Mouse (Mus musculus) G1E (cell line): ENCODE results near the gene Cuzd1. TPM values are rescaled to one million over a fixed set of nuclear protein-coding genes. Genes with fewer than 3 reads are reported as not detected.

Experiments used
- ATAC-seq: 2 replicates; pipeline ENCODE4 v1.8.0; 2016; ENCODE audit warnings: mild to moderate bottlenecking; ENCODE audit not compliant: insufficient number of reproducible peaks, poor library complexity, low FRiP score, severe bottlenecking; ENCODE audit errors: extremely low read depth
- DNase-seq: peaks from one replicate; pipeline ENCODE4 v3.0.0; 2012; ENCODE audit warnings: low spot score
- H3K27me3 ChIP-seq: 2 replicates; pipeline ENCODE4 v1.6.1; 2012; ENCODE audit warnings: mild to moderate bottlenecking, low read length, inconsistent platforms; ENCODE audit not compliant: insufficient read depth
- H3K36me3 ChIP-seq: replicated peaks from 2 replicates; pipeline ENCODE3; 2012; ENCODE audit warnings: mild to moderate bottlenecking, inconsistent platforms
- H3K4me1 ChIP-seq: 2 replicates; pipeline ENCODE4 v1.6.1; 2012; ENCODE audit warnings: low read depth, low read length, inconsistent platforms, mixed read lengths; ENCODE audit not compliant: insufficient read depth
- H3K4me3 ChIP-seq: 2 replicates; pipeline ENCODE4 v1.5.1; 2012; ENCODE audit warnings: low read depth, mild to moderate bottlenecking, inconsistent platforms, low read length, moderate library complexity, mixed read lengths
- H3K9me3 ChIP-seq: replicated peaks from 2 replicates; pipeline ENCODE4 v1.6.1; 2012; ENCODE audit warnings: inconsistent platforms
- CTCF ChIP-seq: IDR thresholded peaks from 2 replicates; pipeline ENCODE4 v1.5.1; 2012; ENCODE audit warnings: low read depth, low read length, inconsistent platforms, mixed read lengths
- GATA1 ChIP-seq: IDR thresholded peaks from 2 replicates; pipeline ENCODE4 v1.6.1; 2012; ENCODE audit warnings: borderline replicate concordance, low read length, inconsistent platforms, mixed read lengths
- GATA2 ChIP-seq: IDR thresholded peaks from 2 replicates; pipeline ENCODE4 v1.6.1; 2012; ENCODE audit warnings: low read depth, low read length, inconsistent platforms, borderline replicate concordance
- POLR2AphosphoS5 ChIP-seq: IDR thresholded peaks from 2 replicates; pipeline ENCODE4 v1.6.1; 2012; ENCODE audit warnings: low read depth, low read length, inconsistent platforms; ENCODE audit not compliant: insufficient replicate concordance
- TAL1 ChIP-seq: conservative IDR thresholded peaks from 2 replicates; pipeline ENCODE4 v1.6.1; 2012; ENCODE audit warnings: low read depth, low read length, inconsistent platforms, mixed read lengths
- polyA plus RNA-seq: library from polyadenylated mRNA; stranded (reverse); fragments of >175 nt; gene quantifications from 2 replicates; pipeline ENCODE4 v1.2.3, GENCODE M21; 2012
- total RNA-seq, 2 experiments: library from RNA; stranded (forward) in 1 of 2; stranded (reverse) in 1 of 2; fragments of 200-1000 nt in 1 of 2; fragments of >200 nt in 1 of 2; fragmentation: Nextera tagmentation in 1 of 2; gene quantifications; 2 replicates each; pipeline ENCODE4 v1.2.3; 2014 to 2017

Cuzd1 gene
- total and polyA plus RNA-seq, 3 experiments, result 0.11 TPM; not detected in 2

DNA sequence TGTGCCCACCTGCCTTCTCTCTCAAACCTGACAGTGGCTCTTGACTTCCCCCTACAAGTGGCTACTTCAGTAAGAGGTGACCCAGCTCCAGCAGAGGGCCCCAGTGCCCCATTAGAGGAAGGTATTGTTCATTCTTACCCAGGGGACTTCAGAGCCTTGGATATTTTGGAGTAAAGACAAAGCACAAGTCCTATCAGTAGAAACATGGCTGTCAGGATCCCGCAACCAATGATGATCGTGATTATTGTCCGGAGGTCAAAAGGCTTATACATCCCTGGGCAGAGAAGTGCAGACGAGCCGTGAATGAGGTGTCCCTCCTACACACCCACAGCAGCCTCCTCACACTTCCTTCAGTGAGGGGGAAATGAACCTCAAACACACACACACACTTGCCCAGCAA lies 5.0 kb upstream of the Cuzd1 start:
- Histone ChIP-seq H3K4me1 (no peaks in the 10 kb centered on the region), H3K36me3 (no peaks in the 10 kb centered on the region), H3K4me3 (no peak overlapping the region), H3K27me3 (no peaks in the 10 kb centered on the region), H3K9me3 (no peaks in the 10 kb centered on the region)
- TF ChIP-seq GATA1, result no peak
- no peak for TF ChIP-seq TAL1
- TF ChIP-seq GATA2, result no peak
- no peak for TF ChIP-seq CTCF
- no peak for TF ChIP-seq POLR2AphosphoS5
- DNase-seq (no peak), ATAC-seq (no peak)

DNA sequence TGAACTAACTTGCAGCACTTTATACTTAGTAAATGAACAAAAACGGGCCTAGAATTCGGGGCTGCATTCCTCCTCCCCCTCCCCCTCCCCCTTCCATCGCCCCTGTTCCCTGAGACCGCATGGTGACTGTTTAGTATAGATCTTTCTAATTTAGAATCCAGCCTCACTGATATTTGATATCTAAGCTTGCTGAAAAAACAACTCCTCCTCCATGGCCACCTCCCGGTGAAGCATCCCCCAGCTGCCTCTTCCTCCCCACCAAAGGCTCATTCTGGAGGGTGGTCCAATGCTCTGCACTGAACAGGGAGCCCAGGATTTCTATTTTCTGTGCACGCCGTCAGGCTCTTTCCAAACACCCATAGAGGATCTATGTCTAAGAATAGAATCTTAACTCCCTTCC lies 3.8 kb downstream of the Cuzd1 start:
- DNase-seq (no peak), ATAC-seq (no peak)
- Histone ChIP-seq H3K4me1 (no peaks in the 10 kb centered on the region), H3K27me3 (no peaks in the 10 kb centered on the region), H3K9me3 (no peaks in the 10 kb centered on the region), H3K4me3 (no peak overlapping the region), H3K36me3 (no peaks in the 10 kb centered on the region)
- TF ChIP-seq TAL1 (no peak), POLR2AphosphoS5 (no peak), GATA1 (no peak), GATA2 (no peak), CTCF (no peak)

- no peak for ATAC-seq
- Histone ChIP-seq H3K4me1 (no peaks in the 10 kb centered on the region), H3K9me3 (no peaks in the 10 kb centered on the region), H3K27me3 (no peaks in the 10 kb centered on the region), H3K36me3 (no peaks in the 10 kb centered on the region), H3K4me3 (no peak overlapping the region)
- no peak for DNase-seq
- TF ChIP-seq POLR2AphosphoS5 (no peak), GATA1 (no peak), TAL1 (no peak), CTCF (no peak), GATA2 (no peak)
These were observed 4.5 kb downstream of the Cuzd1 start for GRCm38 (mm10) chr7:131317587-131317986.

GRCm38 (mm10) chr7:131314493-131314892 lies 7.6 kb downstream of the Cuzd1 start:
- H3K4me3 ChIP-seq, result no peak overlapping the region
- H3K27me3 ChIP-seq, result no peaks in the 10 kb centered on the region
- H3K9me3 ChIP-seq, result no peaks in the 10 kb centered on the region
- no peaks in the 10 kb centered on the region for H3K4me1 ChIP-seq
- ATAC-seq (no peak), DNase-seq (no peak)
- no peaks in the 10 kb centered on the region for H3K36me3 ChIP-seq
- TF ChIP-seq POLR2AphosphoS5 (no peak), CTCF (no peak), TAL1 (no peak)

- H3K27me3 ChIP-seq, result no peaks in the 10 kb centered on the region
- no peak for ATAC-seq
- TF ChIP-seq TAL1 (no peak), GATA1 (no peak), CTCF (no peak), POLR2AphosphoS5 (no peak), GATA2 (no peak)
- no peaks in the 10 kb centered on the region for H3K4me1 ChIP-seq
- no peaks in the 10 kb centered on the region for H3K36me3 ChIP-seq
- H3K9me3 ChIP-seq, result peaks cover 12% of the 10 kb centered on the region
- DNase-seq, result no peak
- H3K4me3 ChIP-seq, result no peak overlapping the region
These were observed 15.4 kb downstream of the Cuzd1 start for GRCm38 (mm10) chr7:131306733-131307132.

DNA sequence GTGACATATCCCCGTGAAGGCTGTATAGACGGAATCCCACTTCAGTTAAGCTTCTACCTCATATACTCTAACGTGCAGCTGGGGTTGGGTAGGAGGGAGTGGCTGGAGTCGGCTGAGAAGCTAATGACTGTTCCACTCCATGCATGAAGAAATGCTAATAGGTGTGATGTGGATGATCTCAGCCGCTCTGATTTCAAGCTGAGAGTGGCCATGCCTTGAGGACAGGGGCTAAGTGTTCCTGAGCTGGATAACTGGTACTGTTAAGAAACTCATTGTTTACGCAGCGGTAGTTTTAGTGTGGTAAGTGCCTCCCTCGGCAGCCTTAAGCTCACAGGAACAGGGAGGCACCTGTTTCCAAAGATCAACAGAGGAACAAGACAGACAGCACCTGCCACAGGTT lies 18.8 kb downstream of the Cuzd1 start:
- ATAC-seq, result no peak

DNA sequence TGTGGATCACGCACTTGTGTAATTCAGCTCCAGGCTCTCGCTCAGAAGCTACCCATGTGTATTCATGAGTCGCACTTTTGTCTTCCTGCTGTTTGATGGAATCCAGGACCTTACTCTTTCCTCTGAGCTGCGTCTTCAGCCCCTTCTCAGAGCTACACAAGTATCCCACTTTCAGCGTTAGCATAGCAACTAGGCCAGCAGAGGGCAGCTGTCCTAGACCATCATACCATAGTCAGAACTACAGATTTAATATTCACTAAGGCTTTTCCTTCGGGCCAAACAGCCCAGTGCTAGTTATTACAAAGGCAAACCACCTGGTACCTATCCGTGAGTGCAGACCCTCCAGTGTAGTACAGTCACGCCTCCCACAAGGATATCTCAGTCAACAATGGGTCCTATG lies 24.9 kb downstream of the Cuzd1 start:
- DNase-seq, result no peak
- Histone ChIP-seq H3K9me3 (peaks cover 17% of the 10 kb centered on the region), H3K27me3 (no peaks in the 10 kb centered on the region), H3K4me3 (no peak overlapping the region), H3K36me3 (no peaks in the 10 kb centered on the region), H3K4me1 (no peaks in the 10 kb centered on the region)
- no peak for TF ChIP-seq CTCF
- no peak for TF ChIP-seq TAL1
- no peak for TF ChIP-seq GATA2
- no peak for TF ChIP-seq POLR2AphosphoS5
- TF ChIP-seq GATA1, result no peak
- no peak for ATAC-seq

More for the DNA sequence above, 18.8 kb downstream of the Cuzd1 start:
- TF ChIP-seq POLR2AphosphoS5 (no peak), GATA1 (no peak)
- Histone ChIP-seq H3K4me3 (no peak overlapping the region), H3K9me3 (peaks cover 20% of the 10 kb centered on the region), H3K36me3 (no peaks in the 10 kb centered on the region), H3K4me1 (no peaks in the 10 kb centered on the region), H3K27me3 (no peaks in the 10 kb centered on the region)
- no peak for DNase-seq
